Mouse (Mus musculus): ENCODE results near the gene Olfr1022. TPM values are rescaled to one million over a fixed set of nuclear protein-coding genes. Genes with fewer than 3 reads are reported as not detected.

Gene Olfr1022
- not detected in 2 replicates for polyA plus RNA-seq (2015; fragmentation: Nextera tagmentation; extraction: Ambion mirVana)

DNA sequence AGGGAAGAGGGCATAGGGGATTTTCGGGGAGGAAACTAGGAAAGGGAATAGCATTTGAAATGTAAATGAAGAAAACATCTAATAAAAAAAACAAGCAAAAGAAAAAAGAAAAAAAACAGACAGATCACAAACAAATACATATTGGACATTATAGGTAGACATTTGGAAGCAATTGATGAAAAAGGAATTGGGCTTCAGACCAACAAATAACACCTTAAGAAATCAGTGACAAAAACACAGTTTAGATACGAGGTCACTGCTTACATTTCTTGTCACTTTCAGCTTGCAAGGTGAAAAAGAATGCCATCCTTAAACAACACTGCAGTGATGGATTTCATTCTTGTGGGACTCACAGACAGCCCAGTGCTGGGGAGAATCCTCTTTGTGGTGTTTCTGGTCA is at the start of gene Olfr1022:
Gene Olfr1022, plus strand, starts transcription at position 301 of the 400 bp plus-strand sequence.
- Histone ChIP-seq H3K27me3 (ENCODE audit: control insufficient read depth, insufficient read depth, low read depth, low read length) (no peaks in the 10 kb centered on the region), H3K27ac (ENCODE audit: low read length) (no peak within 1 kb of the TSS), H3K9me3 (ENCODE audit: control insufficient read depth, low read length) (no peaks in the 10 kb centered on the region), H3K9ac (ENCODE audit: low read length) (no peak within 1 kb of the TSS), H3K36me3 (ENCODE audit: control insufficient read depth, insufficient read depth, low read length) (no peaks in the 10 kb centered on the region), H3K4me2 (ENCODE audit: low read depth, low read length) (no peak within 1 kb of the TSS), H3K4me3 (ENCODE audit: low read length) (no peak within 1 kb of the TSS), H3K4me1 (replicated peaks; ENCODE audit: control insufficient read depth, insufficient read depth, low read length) (no peaks in the 10 kb centered on the region)
- no peak for ATAC-seq (ENCODE audit: low read depth)
- 37% methylated on average over 2 of the region's 2 CpGs for WGBS

DNA sequence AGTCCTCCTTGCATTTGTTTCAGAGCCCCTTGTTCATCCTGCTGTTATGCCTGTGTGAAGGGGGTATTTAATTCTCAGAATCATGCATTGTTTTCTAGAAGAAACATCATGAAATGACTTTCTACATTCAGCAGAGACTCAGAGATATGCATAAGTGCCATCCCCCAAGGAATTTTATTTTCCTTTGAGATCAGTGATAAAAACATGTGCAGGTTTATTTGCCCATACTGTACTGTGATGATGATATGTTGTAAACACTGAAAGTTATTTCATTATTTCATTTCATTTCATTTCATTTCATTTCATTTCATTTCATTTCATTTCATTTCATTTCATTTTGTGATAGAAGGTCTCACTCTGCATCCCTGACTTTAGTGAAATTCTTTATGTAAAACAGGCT is 23.0 kb upstream of the Olfr1022 start, which contains the start of gene Olfr1019:
Gene Olfr1019, minus strand, starts transcription at position 101 of the 400 bp plus-strand sequence.
- Histone ChIP-seq H3K27me3 (ENCODE audit: control insufficient read depth, insufficient read depth, low read depth, low read length) (no peaks in the 10 kb centered on the region), H3K9me3 (ENCODE audit: control insufficient read depth, low read length) (no peaks in the 10 kb centered on the region), H3K36me3 (ENCODE audit: control insufficient read depth, insufficient read depth, low read length) (no peaks in the 10 kb centered on the region), H3K27ac (ENCODE audit: low read length) (no peak within 1 kb of the TSS), H3K9ac (ENCODE audit: low read length) (no peak within 1 kb of the TSS), H3K4me1 (replicated peaks; ENCODE audit: control insufficient read depth, insufficient read depth, low read length) (no peaks in the 10 kb centered on the region), H3K4me2 (ENCODE audit: low read depth, low read length) (no peak within 1 kb of the TSS), H3K4me3 (ENCODE audit: low read length) (no peak within 1 kb of the TSS)
- ATAC-seq (ENCODE audit: low read depth), result no peak

DNA sequence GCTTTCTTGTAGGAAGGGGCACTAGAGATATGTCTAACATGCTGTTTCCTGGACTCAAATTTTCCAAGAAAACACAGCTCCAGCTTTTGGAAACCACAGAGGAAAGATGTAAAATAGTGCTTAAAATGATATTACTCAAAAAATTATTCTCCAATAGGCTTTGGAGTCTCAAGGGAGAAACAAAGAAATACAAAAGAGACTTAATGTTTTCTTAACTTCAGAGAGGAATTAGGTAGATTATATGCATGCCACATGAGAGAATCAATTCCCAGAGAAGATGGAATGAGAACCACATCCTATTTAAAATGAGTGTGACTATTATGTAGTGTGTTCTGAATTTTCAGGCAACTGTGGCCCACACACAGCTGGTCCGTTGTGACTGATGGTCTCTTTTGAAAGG is 21.7 kb upstream of the Olfr1022 start, which contains the start of gene Olfr1020:
Gene Olfr1020, plus strand, starts transcription at position 301 of the 400 bp plus-strand sequence.
- no peak within 1 kb of the TSS for H3K27ac ChIP-seq (ENCODE audit: low read length)
- no peak within 1 kb of the TSS for H3K4me2 ChIP-seq (ENCODE audit: low read depth, low read length)
- no peaks in the 10 kb centered on the region for H3K27me3 ChIP-seq (ENCODE audit: control insufficient read depth, insufficient read depth, low read depth, low read length)
- no peak within 1 kb of the TSS for H3K4me3 ChIP-seq (ENCODE audit: low read length)
- no peaks in the 10 kb centered on the region for H3K36me3 ChIP-seq (ENCODE audit: control insufficient read depth, insufficient read depth, low read length)
- H3K9me3 ChIP-seq (ENCODE audit: control insufficient read depth, low read length), result no peaks in the 10 kb centered on the region
- H3K9ac ChIP-seq (ENCODE audit: low read length), result no peak within 1 kb of the TSS
- WGBS, result 67% methylated on average over 1 of the region's 1 CpGs
- H3K4me1 ChIP-seq (replicated peaks; ENCODE audit: control insufficient read depth, insufficient read depth, low read length), result no peaks in the 10 kb centered on the region
- no peak for ATAC-seq (ENCODE audit: low read depth)

DNA sequence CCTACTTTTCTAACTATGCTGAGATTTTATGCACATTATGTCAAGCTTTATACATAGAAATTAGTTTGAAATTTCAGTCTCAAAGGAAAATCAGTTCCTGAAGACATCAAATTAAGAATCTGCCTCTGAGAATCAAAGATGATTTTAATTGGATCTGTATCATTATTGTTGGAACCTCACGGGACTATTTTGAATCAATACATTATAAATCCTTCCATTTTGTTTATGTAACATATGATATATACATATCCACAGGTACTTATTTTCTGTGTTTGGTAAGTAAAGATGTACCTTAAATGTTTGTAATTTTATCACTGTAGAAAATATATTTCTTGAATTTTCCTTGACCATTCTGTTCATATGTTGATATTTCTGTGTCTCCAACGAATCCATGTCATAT is 16.9 kb downstream of the Olfr1022 start, which contains the start of gene Olfr1023:
Gene Olfr1023, plus strand, starts transcription at position 301 of the 400 bp plus-strand sequence.
- no peak within 1 kb of the TSS for H3K4me2 ChIP-seq (ENCODE audit: low read depth, low read length)
- H3K9me3 ChIP-seq (ENCODE audit: control insufficient read depth, low read length), result no peaks in the 10 kb centered on the region
- H3K27ac ChIP-seq (ENCODE audit: low read length), result no peak within 1 kb of the TSS
- H3K36me3 ChIP-seq (ENCODE audit: control insufficient read depth, insufficient read depth, low read length), result no peaks in the 10 kb centered on the region
- H3K9ac ChIP-seq (ENCODE audit: low read length), result no peak within 1 kb of the TSS
- no peak for ATAC-seq (ENCODE audit: low read depth)
- H3K27me3 ChIP-seq (ENCODE audit: control insufficient read depth, insufficient read depth, low read depth, low read length), result no peaks in the 10 kb centered on the region
- 57% methylated on average over 2 of the region's 2 CpGs for WGBS
- no peak within 1 kb of the TSS for H3K4me3 ChIP-seq (ENCODE audit: low read length)
- H3K4me1 ChIP-seq (replicated peaks; ENCODE audit: control insufficient read depth, insufficient read depth, low read length), result no peaks in the 10 kb centered on the region

DNA sequence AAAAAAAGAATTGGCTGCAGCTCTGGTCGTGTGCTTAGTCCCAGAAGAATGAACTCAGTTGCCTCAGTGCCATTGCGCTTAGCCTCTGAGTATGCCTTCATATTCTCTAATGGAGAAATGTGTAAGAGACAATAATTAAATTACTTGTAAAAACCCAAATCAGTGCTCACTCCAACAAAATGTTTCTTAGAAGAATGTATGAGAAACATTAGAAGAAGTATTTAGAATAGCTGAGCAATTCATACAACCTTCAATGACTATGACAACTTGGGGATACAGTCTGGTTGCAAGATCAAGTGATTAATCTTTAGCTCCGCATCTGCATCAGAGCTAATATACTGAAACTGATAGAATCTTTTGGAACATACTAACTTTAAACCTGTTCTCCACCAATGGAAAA is 36.6 kb downstream of the Olfr1022 start, which contains the start of gene Olfr1024:
Gene Olfr1024, minus strand, starts transcription at position 101 of the 400 bp plus-strand sequence.
- H3K9me3 ChIP-seq (ENCODE audit: control insufficient read depth, low read length), result no peaks in the 10 kb centered on the region
- no peaks in the 10 kb centered on the region for H3K36me3 ChIP-seq (ENCODE audit: control insufficient read depth, insufficient read depth, low read length)
- no peak within 1 kb of the TSS for H3K9ac ChIP-seq (ENCODE audit: low read length)
- no peaks in the 10 kb centered on the region for H3K4me1 ChIP-seq (replicated peaks; ENCODE audit: control insufficient read depth, insufficient read depth, low read length)
- H3K27ac ChIP-seq (ENCODE audit: low read length), result no peak within 1 kb of the TSS
- no peak for ATAC-seq (ENCODE audit: low read depth)
- WGBS, result 85% methylated on average over 3 of the region's 3 CpGs
- H3K27me3 ChIP-seq (ENCODE audit: control insufficient read depth, insufficient read depth, low read depth, low read length), result no peaks in the 10 kb centered on the region
- H3K4me3 ChIP-seq (ENCODE audit: low read length), result no peak within 1 kb of the TSS
- H3K4me2 ChIP-seq (ENCODE audit: low read depth, low read length), result no peak within 1 kb of the TSS

DNA sequence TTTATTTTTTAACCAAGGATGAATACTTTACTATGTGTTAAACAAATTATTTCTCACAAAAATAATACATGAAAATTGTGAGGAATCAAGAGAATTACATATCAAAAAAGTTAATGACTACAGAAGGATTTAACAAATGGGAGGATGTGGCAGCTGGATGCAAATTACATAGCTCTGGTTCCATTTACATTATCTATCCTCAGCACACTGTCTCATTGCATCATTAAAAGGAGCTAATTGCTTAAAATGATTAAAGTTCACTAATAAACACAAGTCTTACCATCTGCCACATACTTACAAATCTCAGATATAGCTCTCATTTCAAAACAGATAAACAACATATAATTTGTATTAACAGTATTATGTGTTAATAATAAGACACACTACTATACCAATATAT is 44.8 kb downstream of the Olfr1022 start:
- ATAC-seq (ENCODE audit: low read depth), result no peak
- H3K4me1 ChIP-seq (replicated peaks; ENCODE audit: control insufficient read depth, insufficient read depth, low read length), result no peaks in the 10 kb centered on the region
- no peaks in the 10 kb centered on the region for H3K36me3 ChIP-seq (ENCODE audit: control insufficient read depth, insufficient read depth, low read length)
- no peaks in the 10 kb centered on the region for H3K27me3 ChIP-seq (ENCODE audit: control insufficient read depth, insufficient read depth, low read depth, low read length)
- H3K4me3 ChIP-seq (ENCODE audit: low read length), result no peak overlapping the region
- H3K27ac ChIP-seq (ENCODE audit: low read length), result no peak overlapping the region
- H3K4me2 ChIP-seq (ENCODE audit: low read depth, low read length), result no peak overlapping the region
- no peak overlapping the region for H3K9ac ChIP-seq (ENCODE audit: low read length)
- H3K9me3 ChIP-seq (ENCODE audit: control insufficient read depth, low read length), result no peaks in the 10 kb centered on the region

DNA sequence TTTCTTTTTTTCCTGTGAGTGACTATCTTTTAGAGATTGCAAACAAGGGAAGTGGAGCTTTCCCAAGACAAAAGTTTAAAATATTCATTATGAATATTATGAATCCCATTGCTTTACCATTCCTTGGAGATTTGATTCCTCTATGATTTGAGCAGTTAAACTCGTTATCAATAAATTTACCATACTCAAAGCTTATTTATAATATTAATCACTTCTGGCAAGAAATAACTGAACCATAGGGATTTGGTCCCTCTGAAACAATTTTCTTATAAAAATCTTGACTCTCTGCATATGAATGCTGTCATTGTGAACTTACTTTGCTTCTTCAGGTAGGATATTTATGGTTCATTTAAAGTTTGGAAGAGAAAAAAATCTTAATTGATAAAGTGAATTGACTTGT is 46.5 kb downstream of the Olfr1022 start, which contains the start of gene Olfr1025-ps1:
Gene Olfr1025-ps1, plus strand, starts transcription at position 301 of the 400 bp plus-strand sequence.
- no peak within 1 kb of the TSS for H3K4me2 ChIP-seq (ENCODE audit: low read depth, low read length)
- H3K4me1 ChIP-seq (replicated peaks; ENCODE audit: control insufficient read depth, insufficient read depth, low read length), result no peaks in the 10 kb centered on the region
- H3K27me3 ChIP-seq (ENCODE audit: control insufficient read depth, insufficient read depth, low read depth, low read length), result no peaks in the 10 kb centered on the region
- H3K9me3 ChIP-seq (ENCODE audit: control insufficient read depth, low read length), result no peaks in the 10 kb centered on the region
- ATAC-seq (ENCODE audit: low read depth), result no peak
- H3K4me3 ChIP-seq (ENCODE audit: low read length), result no peak within 1 kb of the TSS
- H3K36me3 ChIP-seq (ENCODE audit: control insufficient read depth, insufficient read depth, low read length), result no peaks in the 10 kb centered on the region
- no peak within 1 kb of the TSS for H3K9ac ChIP-seq (ENCODE audit: low read length)
- WGBS, result 46% methylated on average over 1 of the region's 1 CpGs
- H3K27ac ChIP-seq (ENCODE audit: low read length), result no peak within 1 kb of the TSS

Other genes with a start within 250 kb of the Olfr1022 start
- not detected in 2 replicates for gene Olfr1002, start 217.9 kb upstream of the Olfr1022 start, polyA plus RNA-seq (2015; fragmentation: Nextera tagmentation; extraction: Ambion mirVana)
- gene Olfr154, start 204.1 kb upstream of the Olfr1022 start, polyA plus RNA-seq (2015; fragmentation: Nextera tagmentation; extraction: Ambion mirVana), result not detected in 2 replicates
- not detected in 2 replicates for gene Olfr1006, start 189.8 kb upstream of the Olfr1022 start, polyA plus RNA-seq (2015; fragmentation: Nextera tagmentation; extraction: Ambion mirVana)
- gene Olfr1008, start 179.2 kb upstream of the Olfr1022 start, polyA plus RNA-seq (2015; fragmentation: Nextera tagmentation; extraction: Ambion mirVana), result not detected in 2 replicates
- gene Olfr1009, start 153.2 kb upstream of the Olfr1022 start, polyA plus RNA-seq (2015; fragmentation: Nextera tagmentation; extraction: Ambion mirVana), result not detected in 2 replicates
- not detected in 2 replicates for gene Olfr1012, start 105.8 kb upstream of the Olfr1022 start, polyA plus RNA-seq (2015; fragmentation: Nextera tagmentation; extraction: Ambion mirVana)
- not detected in 2 replicates for gene Olfr1013, start 101.5 kb upstream of the Olfr1022 start, polyA plus RNA-seq (2015; fragmentation: Nextera tagmentation; extraction: Ambion mirVana)
- gene Olfr1014, start 95.9 kb upstream of the Olfr1022 start, polyA plus RNA-seq (2015; fragmentation: Nextera tagmentation; extraction: Ambion mirVana), result not detected in 2 replicates
- not detected in 2 replicates for gene Olfr1015, start 86.6 kb upstream of the Olfr1022 start, polyA plus RNA-seq (2015; fragmentation: Nextera tagmentation; extraction: Ambion mirVana)
- not detected in 2 replicates for gene Olfr1016, start 66.0 kb upstream of the Olfr1022 start, polyA plus RNA-seq (2015; fragmentation: Nextera tagmentation; extraction: Ambion mirVana)
- gene Olfr1018, start 50.1 kb upstream of the Olfr1022 start, polyA plus RNA-seq (2015; fragmentation: Nextera tagmentation; extraction: Ambion mirVana), result not detected in 2 replicates
- not detected in 2 replicates for gene Olfr1019, start 23.1 kb upstream of the Olfr1022 start, polyA plus RNA-seq (2015; fragmentation: Nextera tagmentation; extraction: Ambion mirVana)
- not detected in 2 replicates for gene Olfr1020, start 21.6 kb upstream of the Olfr1022 start, polyA plus RNA-seq (2015; fragmentation: Nextera tagmentation; extraction: Ambion mirVana)
- not detected in 2 replicates for gene Olfr1023, start 17.0 kb downstream of the Olfr1022 start, polyA plus RNA-seq (2015; fragmentation: Nextera tagmentation; extraction: Ambion mirVana)
- not detected in 2 replicates for gene Olfr1024, start 36.5 kb downstream of the Olfr1022 start, polyA plus RNA-seq (2015; fragmentation: Nextera tagmentation; extraction: Ambion mirVana)
- not detected in 2 replicates for gene Olfr1025-ps1, start 46.6 kb downstream of the Olfr1022 start, polyA plus RNA-seq (2015; fragmentation: Nextera tagmentation; extraction: Ambion mirVana)
- not detected in 2 replicates for gene Olfr1026, start 53.0 kb downstream of the Olfr1022 start, polyA plus RNA-seq (2015; fragmentation: Nextera tagmentation; extraction: Ambion mirVana)
- gene Olfr1028, start 81.8 kb downstream of the Olfr1022 start, polyA plus RNA-seq (2015; fragmentation: Nextera tagmentation; extraction: Ambion mirVana), result not detected in 2 replicates
- not detected in 2 replicates for gene Olfr1029, start 105.3 kb downstream of the Olfr1022 start, polyA plus RNA-seq (2015; fragmentation: Nextera tagmentation; extraction: Ambion mirVana)
- not detected in 2 replicates for gene Olfr1030, start 110.7 kb downstream of the Olfr1022 start, polyA plus RNA-seq (2015; fragmentation: Nextera tagmentation; extraction: Ambion mirVana)
- gene Olfr1031, start 121.7 kb downstream of the Olfr1022 start, polyA plus RNA-seq (2015; fragmentation: Nextera tagmentation; extraction: Ambion mirVana), result not detected in 2 replicates
- gene Olfr1032, start 136.9 kb downstream of the Olfr1022 start, polyA plus RNA-seq (2015; fragmentation: Nextera tagmentation; extraction: Ambion mirVana), result not detected in 2 replicates
- 3.9 and 5.5 TPM in 2 replicates for gene Olfr1033, start 152.0 kb downstream of the Olfr1022 start, polyA plus RNA-seq (2015; fragmentation: Nextera tagmentation; extraction: Ambion mirVana)
- gene Olfr1034, start 177.3 kb downstream of the Olfr1022 start, polyA plus RNA-seq (2015; fragmentation: Nextera tagmentation; extraction: Ambion mirVana), result 0.10 TPM in 1 of 2 replicates, not detected in the other
- gene Olfr1036, start 205.4 kb downstream of the Olfr1022 start, polyA plus RNA-seq (2015; fragmentation: Nextera tagmentation; extraction: Ambion mirVana), result not detected in 2 replicates
- not detected in 2 replicates for gene Olfr1037, start 218.8 kb downstream of the Olfr1022 start, polyA plus RNA-seq (2015; fragmentation: Nextera tagmentation; extraction: Ambion mirVana)